7 mouse cellular contexts compared by ENCODE assay signal in genomic region chr1:174502846-174503745, GRCm38 (mm10). TPM values are rescaled to one million over a fixed set of nuclear protein-coding genes. Genes with fewer than 3 reads are reported as not detected.
A peak's percentile ranks its signal among the peaks of the same experiment; 100 is the strongest.
DNase-seq lines count a peak whose midpoint lies in the region; ATAC-seq lines count a peak whose summit lies in the region.

No protein-coding gene starts in this region.

- peaks cover 11% of the 10 kb centered on the region for H3K4me1 ChIP-seq in embryonic facial prominence, embryonic 12.5 days
- H3K4me1 ChIP-seq in hindbrain, embryonic 11.5 days (replicated peaks; ENCODE audit: control insufficient read depth, insufficient read depth, low read length), result no peaks in the 10 kb centered on the region; the same call in 1 of the 2 replicates
- H3K4me1 ChIP-seq in midbrain, embryonic 12.5 days, result peaks cover 59% of the 10 kb centered on the region
- peaks cover 11% of the 10 kb centered on the region for H3K4me1 ChIP-seq in stomach, embryonic 16.5 days (ENCODE audit: control insufficient read depth, insufficient read depth, low read length)

- peak overlapping the region; percentile 76 for H3K9ac ChIP-seq in embryonic facial prominence, embryonic 12.5 days
- peak overlapping the region; percentile 84 for H3K9ac ChIP-seq in hindbrain, embryonic 11.5 days (ENCODE audit: low read depth, low read length)
- H3K9ac ChIP-seq in midbrain, embryonic 12.5 days (replicated peaks), result peak overlapping the region; percentile 95
- peak overlapping the region; percentile 71 for H3K9ac ChIP-seq in stomach, embryonic 16.5 days (ENCODE audit: low read length)

- no peaks in the 10 kb centered on the region for H3K36me3 ChIP-seq in embryonic facial prominence, embryonic 12.5 days
- H3K36me3 ChIP-seq in hindbrain, embryonic 11.5 days (ENCODE audit: control insufficient read depth, insufficient read depth, low read length), result no peaks in the 10 kb centered on the region
- H3K36me3 ChIP-seq in midbrain, embryonic 12.5 days, result no peaks in the 10 kb centered on the region
- no peaks in the 10 kb centered on the region for H3K36me3 ChIP-seq in stomach, embryonic 16.5 days (ENCODE audit: control insufficient read depth, insufficient read depth, low read length)

- peak overlapping the region; percentile 95 for H3K4me2 ChIP-seq in embryonic facial prominence, embryonic 12.5 days (replicated peaks)
- peak overlapping the region; percentile 90 for H3K4me2 ChIP-seq in hindbrain, embryonic 11.5 days (replicated peaks; ENCODE audit: low read depth, low read length)
- peak overlapping the region; percentile 87 for H3K4me2 ChIP-seq in midbrain, embryonic 12.5 days (replicated peaks)
- H3K4me2 ChIP-seq in stomach, embryonic 16.5 days (ENCODE audit: low read depth, low read length), result peak overlapping the region; percentile 99

- no peaks in the 10 kb centered on the region for H3K9me3 ChIP-seq in embryonic facial prominence, embryonic 12.5 days
- H3K9me3 ChIP-seq in hindbrain, embryonic 11.5 days (ENCODE audit: control insufficient read depth, low read length), result no peaks in the 10 kb centered on the region
- H3K9me3 ChIP-seq in midbrain, embryonic 12.5 days, result no peaks in the 10 kb centered on the region
- H3K9me3 ChIP-seq in stomach, embryonic 16.5 days (replicated peaks; ENCODE audit: control insufficient read depth, low read length), result no peaks in the 10 kb centered on the region

- no peak overlapping the region for H3K27ac ChIP-seq in embryonic facial prominence, embryonic 12.5 days
- H3K27ac ChIP-seq in hindbrain, embryonic 11.5 days (ENCODE audit: low read depth, low read length), result peak overlapping the region; percentile 95
- H3K27ac ChIP-seq in midbrain, embryonic 12.5 days (replicated peaks), result peak overlapping the region; percentile 96
- H3K27ac ChIP-seq in stomach, embryonic 16.5 days (ENCODE audit: low read length), result no peak overlapping the region

- H3K4me3 ChIP-seq in embryonic facial prominence, embryonic 12.5 days, result peak overlapping the region; percentile 71
- H3K4me3 ChIP-seq in hindbrain, embryonic 11.5 days (ENCODE audit: low read depth, low read length), result peak overlapping the region; percentile 80
- peak overlapping the region; percentile 87 for H3K4me3 ChIP-seq in midbrain, embryonic 12.5 days
- peak overlapping the region; percentile 59 for H3K4me3 ChIP-seq in stomach, embryonic 16.5 days (replicated peaks; ENCODE audit: low read length)

- under 1% methylated on average over 53 of the region's 53 CpGs for WGBS in embryonic facial prominence, embryonic 12.5 days
- WGBS in hindbrain, embryonic 11.5 days, result 1% methylated on average over 53 of the region's 53 CpGs
- WGBS in midbrain, embryonic 12.5 days, result under 1% methylated on average over 53 of the region's 53 CpGs
- 1% methylated on average over 53 of the region's 53 CpGs for WGBS in stomach, embryonic 16.5 days

- 0 out of 2 replicates have a peak, but pooled peaks cover 11% of the 10 kb centered on the region for H3K27me3 ChIP-seq in embryonic facial prominence, embryonic 12.5 days
- H3K27me3 ChIP-seq in hindbrain, embryonic 11.5 days (ENCODE audit: control insufficient read depth, insufficient read depth, low read length), result no peaks in the 10 kb centered on the region
- H3K27me3 ChIP-seq in midbrain, embryonic 12.5 days, result no peaks in the 10 kb centered on the region
- no peaks in the 10 kb centered on the region; the same call in 1 of the 2 replicates for H3K27me3 ChIP-seq in stomach, embryonic 16.5 days (ENCODE audit: control insufficient read depth, insufficient read depth, low read length)

- ATAC-seq in embryonic facial prominence, embryonic 12.5 days (ENCODE audit: insufficient number of reproducible peaks, insufficient read depth, low FRiP score, low TSS enrichment), result no peak
- peak; percentile 41 for ATAC-seq in hindbrain, embryonic 11.5 days (ENCODE audit: low FRiP score)
- peak; percentile 7 for ATAC-seq in midbrain, embryonic 12.5 days (ENCODE audit: low FRiP score, low read depth)
- peak; percentile 71 for ATAC-seq in stomach, embryonic 16.5 days (ENCODE audit: insufficient read depth, low FRiP score)

- DNase-seq in ES-CJ7 (ENCODE audit: low read depth, low spot score), result peak; percentile 72
- peak; percentile 77 for DNase-seq in ZHBTc4 (ENCODE audit: low read depth, low spot score)
- DNase-seq in hindbrain, embryonic 11.5 days (ENCODE audit: low spot score), result peak; percentile 47
- DNase-seq in left cerebral cortex, adult 9 months (ENCODE audit: low spot score in 2 of 2), result peak; percentile 30 to 65

RNA-seq across cellular contexts. Expression of gene Fmn2, which starts 1.5 kb away (rescaled TPM):
- 3.1 and 3.4 TPM in 2 replicates for polyA plus RNA-seq in embryonic facial prominence, embryonic 12.5 days (2016; fragmentation: Nextera tagmentation; extraction: Ambion mirVana)
- polyA plus RNA-seq in hindbrain, embryonic 11.5 days (2014; fragmentation: Nextera tagmentation; extraction: Ambion mirVana), result 7.7 and 11.3 TPM in 2 replicates
- polyA plus RNA-seq in midbrain, embryonic 12.5 days (2016; fragmentation: Nextera tagmentation; extraction: Ambion mirVana), result 11.4 TPM in 2 replicates
- polyA plus RNA-seq in stomach, embryonic 16.5 days (2015; fragmentation: Nextera tagmentation; extraction: Ambion mirVana), result 0.61 and 0.89 TPM in 2 replicates

Comparison
In these comparisons a context has a peak if more than half of its experiments do, and no peak if none do; other contexts are left out.
1. H3K27ac ChIP-seq: peak in hindbrain, embryonic 11.5 days (single experiment) and midbrain, embryonic 12.5 days (single experiment); none in embryonic facial prominence, embryonic 12.5 days (single experiment) and stomach, embryonic 16.5 days (single experiment).
2. Peak in every context shown above with its lines, with median percentiles within 50 percentile points of each other: DNase-seq, H3K4me2 ChIP-seq, H3K4me3 ChIP-seq and H3K9ac ChIP-seq.